Mouse (Mus musculus): Measurements from ENCODE around the gene Ppil3.

The Ppil3 gene

DNA sequence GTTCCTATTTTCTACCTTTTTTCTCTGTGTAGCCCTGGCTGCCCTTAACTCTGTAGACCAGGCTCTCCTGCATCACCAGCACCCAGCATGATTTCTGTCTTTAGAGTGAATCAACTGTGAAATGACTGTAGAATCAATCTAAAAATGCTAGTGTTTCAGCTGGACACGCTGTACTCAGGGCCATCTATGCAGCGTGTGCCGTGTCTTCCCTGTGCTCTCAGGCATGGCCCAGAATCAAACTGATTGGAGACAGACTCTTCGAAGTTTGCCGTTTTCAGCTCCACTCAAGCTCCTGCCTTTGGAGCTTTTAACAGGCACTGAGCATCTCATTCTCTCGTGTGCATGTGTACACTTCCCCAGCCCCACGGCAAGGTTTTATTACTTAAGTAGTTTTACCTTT, 34.5 kb downstream of the Ppil3 start:
- in situ Hi-C loops (cut with MboI, MseI): loop anchor here in 1 of 2 experiments (10.0 kb wide), 1 partner anchor 1294 kb away; no protein-coding TSS in a partner anchor

DNA sequence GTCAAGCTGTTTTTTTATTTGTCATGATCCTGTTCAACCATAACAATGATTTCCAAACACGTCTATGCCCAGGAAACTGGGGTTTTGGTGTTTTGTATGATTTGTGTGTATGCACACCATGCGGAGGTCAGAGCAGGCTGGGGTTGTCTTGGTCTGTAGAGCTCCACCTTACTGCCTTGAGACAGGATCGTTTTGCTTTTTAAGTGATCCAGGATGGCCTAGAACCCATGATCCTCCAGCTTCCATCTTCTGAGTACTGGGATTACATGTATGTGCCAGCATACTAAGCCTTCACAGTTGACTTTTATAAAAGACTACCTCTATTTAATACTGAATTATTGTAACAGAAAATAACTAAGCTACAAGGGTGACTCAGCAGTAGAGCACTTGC, 35.1 kb downstream of the Ppil3 start:
- in situ Hi-C loops (cut with MboI, MseI): loop anchor here in 1 of 2 experiments (10.0 kb wide), 1 partner anchor 1295 kb away; no protein-coding TSS in a partner anchor

DNA sequence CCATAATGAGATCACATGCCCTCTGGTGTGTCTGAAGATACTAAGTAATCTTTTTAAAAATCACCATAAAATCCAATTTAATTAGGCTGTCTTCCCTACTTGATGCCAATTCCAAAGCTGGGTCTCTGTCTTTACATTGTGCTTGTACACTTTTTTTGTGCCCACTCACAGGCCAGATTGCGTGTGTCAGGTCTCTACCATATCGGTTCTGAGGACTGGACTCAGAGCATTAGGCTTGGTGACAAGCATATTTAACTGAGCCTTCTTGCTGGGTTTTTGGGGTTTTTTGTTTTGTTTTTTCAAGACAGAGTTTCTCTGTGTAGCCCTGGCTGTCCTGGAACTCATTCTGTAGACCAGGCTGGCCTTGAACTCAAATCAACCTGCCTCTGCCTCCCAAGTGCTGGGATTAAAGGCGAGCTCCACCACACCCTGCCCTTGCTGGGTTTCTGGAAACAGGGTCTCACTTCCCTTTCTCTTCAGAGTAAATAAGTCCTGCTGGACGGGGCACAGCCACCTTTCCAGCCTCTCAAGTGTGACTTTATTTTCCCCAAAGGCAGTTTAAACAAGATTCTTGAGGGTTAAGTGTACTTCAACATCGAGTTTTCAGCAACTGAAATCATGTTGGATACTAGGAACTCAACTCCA, 35.6 kb downstream of the Ppil3 start:
- in situ Hi-C loops (cut with MboI, MseI): loop anchor here in 1 of 2 experiments (10.0 kb wide), 1 partner anchor 1295 kb away; no protein-coding TSS in a partner anchor

DNA sequence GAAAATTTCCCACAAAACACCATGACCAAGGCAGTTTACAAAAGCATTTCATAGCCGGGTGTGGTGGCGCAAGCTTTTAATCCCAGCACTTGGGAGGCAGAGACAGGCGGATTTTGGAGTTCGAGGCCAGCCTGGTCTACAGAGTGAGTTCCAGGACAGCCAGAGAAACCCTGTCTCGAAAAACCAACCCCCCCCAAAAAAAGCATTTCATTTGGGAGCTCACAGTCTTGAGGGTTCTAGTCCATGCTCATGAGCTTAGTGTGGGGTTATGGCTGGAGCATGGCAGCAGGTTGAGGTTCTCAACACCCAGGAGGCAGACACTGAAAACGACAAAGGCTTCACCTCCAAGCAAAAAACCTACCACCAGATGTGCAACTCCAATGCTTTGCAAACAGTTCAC, 37.1 kb downstream of the Ppil3 start:
- in situ Hi-C loops (cut with MboI, MseI): no loop called here

DNA sequence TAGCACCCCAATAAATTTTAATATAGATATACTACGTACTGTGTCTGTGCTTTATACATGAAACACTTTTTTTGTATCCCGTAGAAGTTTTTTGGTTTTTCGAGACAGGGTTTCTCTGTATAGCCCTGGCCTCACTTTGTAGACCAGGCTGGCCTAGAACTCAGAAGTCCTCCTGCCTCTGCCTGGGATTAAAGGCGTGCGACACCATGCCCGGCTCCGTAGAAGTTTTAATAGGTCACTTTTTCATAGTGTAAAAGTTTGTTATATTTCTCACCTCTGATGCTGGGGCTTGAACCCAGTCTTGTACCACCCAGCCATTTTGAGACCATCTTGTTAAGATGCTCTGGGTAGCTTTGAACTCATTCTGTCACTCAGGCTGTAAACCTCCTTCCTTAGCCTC, 38.0 kb downstream of the Ppil3 start:
- in situ Hi-C loops (cut with MboI, MseI): no loop called here

DNA sequence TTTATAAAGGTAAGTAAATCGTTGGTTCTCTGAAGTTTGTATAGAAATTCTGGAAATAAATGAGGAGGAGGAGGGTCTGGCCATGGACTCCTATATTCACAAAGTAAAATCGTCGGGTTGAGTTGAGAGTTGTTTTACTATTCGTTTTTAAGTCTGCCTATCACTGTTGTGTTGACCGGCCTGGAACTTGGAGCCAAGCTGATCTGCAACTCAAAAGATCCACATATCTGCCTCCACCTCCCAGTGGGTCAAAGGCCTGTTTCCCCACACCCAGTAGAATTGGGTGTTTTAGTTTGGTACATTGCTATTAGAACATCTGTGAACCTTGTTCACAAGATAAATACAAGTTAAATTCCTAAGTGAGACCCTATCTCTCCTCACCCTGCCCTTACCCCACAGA, 41.5 kb downstream of the Ppil3 start:
- in situ Hi-C loops (cut with MboI, MseI): no loop called here

DNA sequence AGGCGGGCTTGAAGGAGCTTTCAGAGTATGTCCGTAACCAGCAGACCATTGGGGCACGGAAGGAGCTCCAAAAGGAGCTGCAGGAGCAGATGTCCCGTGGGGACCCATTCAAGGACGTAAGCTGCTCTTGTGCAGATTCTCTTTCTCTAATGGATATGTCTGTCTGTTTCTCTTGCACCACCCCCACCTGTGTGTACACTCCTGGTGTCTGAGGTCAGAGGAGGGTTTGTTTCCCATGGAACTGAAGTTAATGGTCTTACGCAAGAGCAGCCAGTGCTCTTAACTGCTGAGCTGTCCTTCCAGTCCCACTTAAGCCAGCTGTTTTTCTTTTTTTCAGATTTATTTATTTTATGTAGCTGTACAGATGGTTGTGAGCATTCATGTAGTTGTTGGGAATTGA, 43.9 kb downstream of the Ppil3 start:
- in situ Hi-C loops (cut with MboI, MseI): no loop called here

DNA sequence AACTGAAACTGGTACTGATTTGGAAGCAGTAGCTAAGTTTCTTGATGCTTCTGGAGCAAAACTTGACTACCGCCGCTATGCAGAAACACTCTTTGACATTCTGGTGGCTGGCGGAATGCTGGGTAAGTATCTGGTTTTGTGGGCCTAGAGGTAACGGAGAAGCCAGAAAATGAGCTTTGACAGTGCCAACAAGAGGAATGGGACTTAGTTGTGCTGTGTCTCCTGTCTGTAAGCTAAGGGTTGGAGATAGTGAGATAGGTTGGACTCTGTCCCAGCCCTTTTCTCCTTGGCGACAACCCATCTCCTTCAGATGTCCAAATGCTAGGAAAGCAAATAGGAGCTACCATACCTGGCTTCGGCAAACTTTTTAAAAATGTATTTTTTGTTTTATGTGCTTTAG, 47.6 kb downstream of the Ppil3 start:
- in situ Hi-C loops (cut with MboI, MseI): loop anchor here in 1 of 2 experiments (25.0 kb wide), 1 partner anchor 985 kb away; the partner anchor contains the start of genes Maip1 and Tyw5

DNA sequence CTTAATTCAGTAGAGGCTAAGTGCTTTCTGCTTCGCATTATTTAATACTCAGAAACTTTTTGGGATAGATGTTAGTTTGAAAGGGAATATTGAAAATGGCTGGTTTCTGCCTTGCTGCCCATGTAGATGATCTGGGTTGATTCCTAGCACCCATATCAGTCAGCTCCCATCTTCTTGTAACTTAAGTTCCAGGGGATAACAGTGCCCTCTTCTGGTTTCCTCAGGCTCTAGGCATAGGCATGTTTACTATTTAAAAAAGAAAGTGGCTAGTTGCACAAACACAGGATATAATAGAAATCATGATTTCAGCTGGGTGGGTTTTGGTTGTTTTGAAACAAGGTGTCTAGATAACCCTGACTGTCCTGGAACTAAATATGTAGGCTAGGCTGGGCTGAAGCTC, 49.1 kb downstream of the Ppil3 start:
- in situ Hi-C loops (cut with MboI, MseI): loop anchor here in 1 of 2 experiments (25.0 kb wide), 1 partner anchor 984 kb away; the partner anchor contains the start of genes Maip1 and Tyw5

DNA sequence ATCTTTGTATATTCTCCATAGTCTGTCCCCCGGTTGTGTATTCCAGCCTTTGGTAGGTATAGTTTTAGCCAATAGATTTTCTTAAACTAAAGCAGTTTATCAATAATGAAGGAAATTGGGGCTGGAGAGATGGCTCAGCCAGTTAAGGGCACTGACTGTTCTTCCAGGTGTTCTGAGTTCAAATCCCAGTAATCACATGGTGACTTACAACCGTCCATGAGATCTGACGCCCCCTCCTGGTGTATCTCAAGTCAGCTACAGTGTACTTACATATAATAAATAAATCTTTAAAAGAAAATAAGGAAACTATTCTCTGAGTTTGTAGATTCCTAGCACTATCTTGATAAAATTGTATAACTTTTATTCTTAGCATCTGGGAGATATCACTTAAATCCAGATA, 49.9 kb downstream of the Ppil3 start:
- in situ Hi-C loops (cut with MboI, MseI): loop anchor here in 1 of 2 experiments (25.0 kb wide), 1 partner anchor 983 kb away; the partner anchor contains the start of genes Maip1 and Tyw5

DNA sequence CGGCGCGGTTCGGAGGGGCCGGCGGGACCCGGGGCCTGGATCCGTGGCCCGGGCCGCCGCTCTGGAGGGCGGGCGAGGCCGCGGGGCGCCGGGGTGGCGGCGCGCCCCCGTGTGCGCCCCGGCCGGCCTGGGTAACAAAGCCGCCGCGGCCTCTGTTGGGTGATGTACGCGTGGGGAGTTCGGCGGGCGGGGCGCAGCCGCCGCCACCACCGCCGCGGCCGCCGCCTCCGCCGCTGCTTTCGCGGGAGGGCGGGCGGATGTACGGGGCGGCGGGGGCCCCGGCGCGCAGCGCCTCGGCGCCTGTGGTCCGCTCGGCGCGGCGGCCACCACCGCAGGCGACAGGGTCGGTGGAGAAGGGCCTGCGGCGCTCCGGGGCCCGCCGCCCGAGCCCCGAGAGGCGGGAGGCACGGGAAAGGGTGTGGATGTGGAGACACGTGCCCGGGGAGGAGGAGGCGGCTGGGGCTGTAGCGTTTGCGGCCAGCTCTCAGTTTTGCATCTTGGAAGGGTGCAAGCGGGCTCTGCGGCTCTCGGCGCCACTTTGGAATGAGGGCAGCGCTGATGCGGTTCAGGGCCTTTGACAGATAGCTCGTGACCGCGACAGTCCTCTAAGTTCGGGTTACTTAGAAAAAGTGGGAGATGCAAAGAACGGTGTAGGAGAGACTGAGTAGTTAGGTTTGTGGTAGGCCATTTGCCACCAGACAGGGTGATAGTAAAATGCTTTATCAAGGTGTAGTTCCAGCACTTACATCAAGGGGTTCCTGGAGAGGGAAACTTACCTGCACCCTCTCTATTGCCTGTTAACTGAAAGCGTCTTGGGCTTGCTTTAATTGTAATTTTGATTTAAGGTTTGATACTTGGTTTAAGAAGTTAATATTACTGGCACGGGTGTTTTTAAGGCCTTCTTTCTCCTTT, 51.7 kb downstream of the Ppil3 start:
- in situ Hi-C loops (cut with MboI, MseI): loop anchor here in 1 of 2 experiments (25.0 kb wide), 1 partner anchor 981 kb away; the partner anchor contains the start of genes Maip1 and Tyw5

DNA sequence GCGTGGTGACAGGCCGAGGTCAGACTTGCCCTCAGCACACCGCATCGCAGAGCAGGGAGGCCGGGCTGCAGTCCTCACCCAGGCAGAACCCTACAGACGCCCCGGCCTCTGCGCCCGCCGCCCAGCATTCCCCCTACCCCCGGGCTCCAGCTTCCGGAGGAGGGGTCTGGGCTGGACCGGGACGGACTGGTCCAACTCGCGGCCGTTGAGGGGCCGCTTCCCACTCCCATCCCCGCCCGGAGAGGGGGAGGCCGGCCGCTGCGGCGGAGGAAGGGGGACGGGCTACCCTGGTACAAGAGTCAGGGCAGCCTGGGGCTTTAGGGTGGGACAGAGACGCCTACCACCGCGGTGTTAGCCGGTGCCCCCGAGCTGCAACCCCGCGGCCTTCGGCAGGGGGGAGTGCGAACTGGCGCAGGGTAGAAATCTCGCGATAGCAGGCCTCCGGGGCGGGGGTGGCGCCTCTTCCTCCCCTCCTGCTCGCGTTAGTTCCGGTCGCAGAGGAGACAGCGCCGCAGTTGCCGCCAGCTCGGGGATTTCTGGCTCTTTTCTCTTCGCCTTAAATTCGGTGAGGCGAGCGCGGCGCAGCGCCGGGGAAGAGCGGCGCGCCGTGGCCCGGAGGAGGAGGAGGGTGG, 52.5 kb downstream of the Ppil3 start, which contains the start of gene Bzw1:
TSS of gene Bzw1 (plus strand) at position 247 of the 632 bp plus-strand sequence.
- in situ Hi-C loops (cut with MboI, MseI): loop anchor here in 1 of 2 experiments (25.0 kb wide), 1 partner anchor 980 kb away; the partner anchor contains the start of genes Maip1 and Tyw5

DNA sequence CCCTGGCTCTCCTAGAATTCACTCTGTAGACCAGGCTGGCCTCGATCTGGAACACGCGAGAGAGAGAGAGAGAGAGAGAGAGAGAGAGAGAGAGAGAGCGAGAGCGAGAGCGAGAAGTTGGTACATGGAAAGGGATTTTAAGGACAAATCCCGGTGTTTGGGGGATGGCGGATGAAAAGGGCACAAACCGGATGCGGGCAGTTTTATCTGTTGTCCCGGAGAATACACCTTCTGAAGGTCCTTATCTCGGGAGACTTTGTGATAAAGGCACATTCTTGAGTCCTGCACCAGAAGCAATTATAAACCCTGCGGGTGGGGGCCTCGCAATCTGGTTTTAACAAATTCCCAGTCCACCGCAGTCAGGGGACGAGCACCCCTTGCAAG, 53.0 kb downstream of the Ppil3 start:
- in situ Hi-C loops (cut with MboI, MseI): loop anchor here in 1 of 2 experiments (25.0 kb wide), 1 partner anchor 980 kb away; the partner anchor contains the start of genes Maip1 and Tyw5

DNA sequence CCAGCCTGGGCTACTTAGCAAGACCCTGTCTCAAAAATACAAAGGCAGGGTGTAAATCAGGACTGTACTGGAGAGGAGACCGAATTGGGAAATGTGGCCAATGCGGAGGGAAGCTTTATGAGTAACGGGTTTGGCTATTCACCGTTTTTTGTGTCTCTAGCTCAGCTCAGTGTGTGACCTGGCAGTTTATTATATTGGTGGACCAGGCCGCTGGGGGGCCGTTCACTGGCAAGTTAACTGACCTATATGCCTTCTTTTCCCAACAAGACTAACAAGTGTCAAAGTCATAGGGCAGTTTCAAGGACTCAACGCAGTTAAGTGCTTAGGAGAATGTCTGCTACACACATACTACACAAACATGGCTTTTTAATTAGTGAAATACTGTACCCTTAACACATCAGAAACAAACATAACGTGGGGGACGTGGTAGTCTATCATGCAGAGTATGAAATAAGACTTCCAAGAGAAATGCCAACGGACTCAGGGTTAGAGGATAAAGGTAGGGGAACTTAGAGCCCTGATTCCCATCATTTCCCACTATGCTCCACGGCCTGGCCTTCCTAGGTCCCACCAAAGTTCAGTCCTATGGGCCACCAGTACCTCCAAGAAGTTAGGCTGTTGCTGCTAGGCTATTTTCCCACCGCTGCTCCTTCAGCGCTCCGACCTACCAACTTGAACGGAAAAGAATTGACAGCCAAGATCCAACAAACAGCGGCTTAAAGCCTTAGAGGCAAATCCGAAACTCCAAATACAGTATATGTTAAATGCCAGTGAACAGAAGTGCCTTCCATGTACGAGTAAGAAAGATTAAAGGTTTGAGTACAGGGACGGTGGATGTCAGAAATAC, 53.6 kb downstream of the Ppil3 start:
- in situ Hi-C loops (cut with MboI, MseI): loop anchor here in 1 of 2 experiments (25.0 kb wide), 1 partner anchor 979 kb away; the partner anchor contains the start of genes Maip1 and Tyw5

DNA sequence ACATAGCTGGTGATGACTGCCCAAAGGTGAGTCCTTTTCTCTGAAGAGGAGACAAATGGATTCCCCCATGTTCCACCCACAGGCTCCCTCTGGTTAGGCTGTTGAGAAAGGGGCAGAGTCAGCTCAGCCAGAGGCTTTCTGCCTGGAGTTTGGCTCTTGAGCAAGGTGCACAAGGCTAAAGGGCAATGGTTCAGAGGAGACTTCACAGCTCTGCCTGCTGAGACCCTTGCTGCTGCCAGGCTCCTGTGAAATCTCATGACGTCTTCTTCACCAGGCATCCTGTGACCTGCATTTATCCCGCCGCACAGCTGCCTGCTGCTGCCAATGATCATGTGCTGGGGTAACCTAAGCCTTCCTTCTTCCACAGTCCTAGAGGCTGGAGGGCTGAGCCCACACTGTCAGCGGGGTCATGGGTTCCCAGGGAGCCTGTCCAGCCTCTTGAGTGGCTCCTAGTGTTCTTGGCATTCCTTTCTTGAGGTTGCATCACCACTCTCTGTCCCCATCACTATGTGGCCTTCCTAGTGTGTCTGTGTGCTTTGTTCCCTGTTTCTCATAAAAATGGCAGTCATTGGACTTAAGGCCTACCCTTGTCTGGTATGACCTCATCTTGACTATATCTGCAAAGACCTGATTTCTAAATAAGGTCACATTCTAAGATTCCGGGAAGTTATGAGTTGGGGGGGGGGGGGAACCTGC, 62.6 kb downstream of the Ppil3 start:
- in situ Hi-C loops (cut with MboI, MseI): loop anchor here (10.0 to 25.0 kb wide), 3 partner anchors 228 to 970 kb away; partner anchors contain the start of genes Maip1 (in 1 of the 2) and Tyw5 (in 1 of the 2)
